Mouse (Mus musculus): ENCODE measurements at regions not wholly inside any gene's neighbourhood (a gene's known extent, or its start where the extent isn't known, plus 50 kb on each side); places are given as distances from the start of the nearest gene placed in this dataset.
"Not testable (repeated sequence)": the region's sequence is repeated elsewhere in the genome, so short reads cannot be mapped to it uniquely, and the experiment has no call there.

DNA sequence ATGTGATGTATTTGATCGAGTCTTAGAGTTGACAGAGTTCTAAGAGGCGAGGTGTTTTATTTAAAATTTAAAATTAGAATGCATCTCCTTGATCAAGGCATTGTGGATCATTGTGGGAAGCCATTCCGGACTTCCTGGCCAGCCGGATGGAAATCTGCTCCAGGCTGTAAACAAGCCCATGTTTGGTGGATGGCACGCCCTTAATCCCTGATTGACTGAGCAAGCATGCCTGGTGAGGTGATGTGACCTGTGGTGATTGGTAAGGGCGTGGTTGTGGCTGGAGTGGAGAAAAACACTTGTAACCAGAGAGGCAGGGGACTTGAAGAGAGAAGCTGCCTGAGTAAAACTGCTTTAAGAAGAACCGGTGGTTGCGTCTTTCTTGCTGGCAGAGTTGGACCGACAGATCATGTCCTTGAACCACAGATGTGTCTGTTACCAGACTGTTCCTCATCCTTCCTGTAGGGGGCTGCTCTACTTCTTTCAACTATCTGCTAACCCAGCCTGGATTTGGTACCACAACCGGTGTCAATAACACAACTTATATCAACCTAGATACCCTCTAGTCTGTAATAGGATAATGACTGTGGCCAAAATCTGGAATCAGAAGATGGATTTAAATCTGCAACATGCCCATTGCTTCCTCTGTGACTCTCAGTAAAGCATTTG lies 164.4 kb downstream of the Ifng start:
- DNase-seq: no peak

DNA sequence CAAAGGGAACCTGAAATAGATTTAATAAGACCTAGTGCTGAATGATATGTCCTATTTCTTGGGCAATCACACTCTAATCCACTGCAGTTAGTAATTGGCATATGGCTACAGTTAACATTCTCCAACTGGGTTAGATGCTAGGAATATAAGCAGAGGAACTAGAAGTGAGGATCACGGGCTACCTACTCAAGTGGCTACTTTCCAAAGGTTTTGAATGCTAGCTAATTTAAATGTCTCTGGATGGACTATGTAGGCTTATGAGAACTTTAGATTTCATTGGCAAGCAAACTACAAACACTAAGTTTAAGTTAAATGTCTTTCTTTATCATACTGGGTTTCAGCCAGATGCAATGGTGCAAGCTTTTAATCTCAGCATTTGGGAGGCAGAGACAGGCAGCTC lies 166.6 kb downstream of the Ifng start:
- no peak for DNase-seq

GRCm38 (mm10) chr10:118608376-118609145 lies 167.7 kb downstream of the Ifng start:
- DNase-seq: no peak

DNA sequence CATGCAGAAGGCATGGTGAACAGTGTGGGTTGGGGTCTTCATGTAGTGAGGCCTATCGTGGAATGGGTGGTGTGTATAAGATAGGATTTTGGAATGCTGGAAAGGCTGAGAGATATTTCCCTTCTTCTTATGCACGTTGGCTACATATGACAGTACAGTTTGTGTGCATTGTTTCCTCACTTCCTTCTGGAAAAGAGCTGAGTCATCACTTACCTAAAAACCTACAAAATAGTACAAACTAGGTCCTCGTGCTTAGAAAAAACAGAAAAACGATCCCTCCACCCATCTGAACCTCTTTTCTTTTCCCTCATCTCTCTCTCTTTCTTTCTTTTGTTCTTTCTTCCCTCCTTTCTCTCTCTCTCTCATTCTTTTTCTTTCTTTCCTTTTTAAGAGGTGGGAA lies 168.3 kb downstream of the Ifng start:
- DNase-seq: no peak

- no peak for DNase-seq
These were observed 170.1 kb downstream of the Ifng start for GRCm38 (mm10) chr10:118610868-118611461.

GRCm38 (mm10) chr10:118612091-118612490 lies 171.2 kb downstream of the Ifng start:
- no peak for DNase-seq

DNA sequence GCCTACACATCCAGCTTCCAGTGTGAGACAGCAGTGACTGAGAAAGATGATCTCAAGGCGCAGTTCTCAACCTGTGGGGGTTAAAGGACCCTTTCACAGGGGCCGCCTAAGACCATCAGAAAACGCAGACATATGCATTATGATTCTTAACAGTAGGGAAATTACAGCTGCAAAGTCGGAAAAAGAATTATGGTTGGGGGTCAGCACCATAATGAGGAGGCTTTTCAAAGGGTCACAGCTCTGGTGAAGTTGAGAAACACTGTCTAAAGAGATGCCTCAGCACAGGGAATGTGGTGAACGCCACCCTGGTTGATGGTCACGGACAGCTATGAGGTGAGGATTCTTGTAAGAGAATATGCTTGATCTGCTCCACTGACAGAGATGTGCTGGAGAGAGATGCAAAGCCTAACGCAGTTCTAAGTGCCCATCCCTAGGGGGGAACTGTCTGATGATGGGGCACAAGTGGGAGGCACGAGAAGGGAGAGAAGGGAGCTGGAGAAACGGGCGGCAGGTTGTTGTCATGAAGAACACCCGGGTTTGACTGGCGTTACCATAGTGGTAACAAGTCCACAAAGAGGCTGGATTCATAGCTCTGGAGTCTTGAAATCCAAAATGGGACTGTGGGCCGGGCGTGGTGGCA lies 172.3 kb downstream of the Ifng start:
- no peak for DNase-seq

DNA sequence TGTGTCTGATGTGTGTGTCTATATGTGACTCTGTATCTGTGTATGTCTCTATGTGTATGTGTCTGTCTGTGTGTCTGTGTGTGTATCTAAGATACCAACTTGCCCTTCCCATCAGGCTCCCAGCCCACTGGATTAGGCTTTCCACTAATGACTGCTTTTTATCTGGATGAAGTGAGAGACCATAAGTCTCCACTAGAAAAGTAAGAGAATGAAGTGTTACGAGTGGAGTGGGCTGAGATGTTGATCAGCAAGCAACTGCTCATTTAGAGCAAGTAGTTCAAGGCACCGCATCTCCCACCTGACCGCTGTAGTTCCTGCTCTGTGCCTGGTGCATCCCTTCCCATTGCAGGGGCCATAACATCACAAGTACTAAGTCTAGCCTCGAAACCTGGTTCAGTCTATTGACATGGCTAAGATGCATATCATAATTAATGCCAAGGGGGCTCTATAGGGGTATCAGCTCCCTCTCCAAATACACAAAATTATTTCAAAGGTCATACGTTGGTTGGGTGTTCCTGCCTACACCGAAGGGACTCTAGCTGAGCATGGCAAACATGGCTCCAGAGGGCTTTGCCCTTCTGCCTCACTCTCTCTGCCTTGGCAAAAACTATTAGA lies 173.5 kb downstream of the Ifng start:
- DNase-seq: no peak

DNA sequence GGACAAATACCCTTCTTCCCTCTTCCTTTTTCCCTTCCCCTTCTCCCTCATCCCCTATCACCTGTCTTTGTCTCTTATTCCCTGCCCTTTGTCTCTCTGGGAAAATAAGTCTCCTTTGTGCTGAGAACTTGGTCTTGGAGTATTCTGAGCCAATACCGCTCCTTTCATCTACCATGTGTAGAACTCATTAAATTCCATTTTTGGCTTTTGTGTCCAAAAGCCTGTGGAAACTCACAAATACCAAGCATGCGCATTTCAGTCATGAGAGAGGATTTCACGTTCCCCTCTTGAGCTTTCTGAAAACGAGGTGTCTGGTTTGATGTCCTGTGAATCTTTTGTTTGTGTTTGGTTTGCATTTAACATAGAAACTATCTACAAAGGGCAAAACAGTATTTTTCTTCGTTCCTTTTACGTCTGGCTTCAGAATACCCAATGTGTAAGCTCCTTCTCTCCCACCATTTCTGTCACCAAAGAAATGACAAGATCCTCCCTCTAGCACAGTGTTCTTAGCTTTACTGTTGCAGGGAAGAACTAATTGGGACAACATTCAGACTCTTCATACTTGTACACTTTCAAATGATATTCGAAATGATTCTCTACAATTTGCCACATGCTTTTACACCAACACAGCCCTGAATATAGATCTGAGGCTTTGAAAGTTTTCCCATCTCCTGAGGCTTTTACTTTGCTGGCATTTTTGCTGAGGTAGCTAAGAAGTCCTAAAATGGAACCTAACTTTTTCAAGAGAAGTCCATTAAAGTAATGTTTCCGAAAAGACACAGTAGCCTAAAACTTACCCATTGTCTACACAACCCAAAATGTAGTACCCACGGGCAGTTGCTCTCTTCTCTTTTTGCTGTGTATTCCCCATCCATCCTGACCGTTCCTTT lies 174.5 kb downstream of the Ifng start:
- DNase-seq: no peak

DNA sequence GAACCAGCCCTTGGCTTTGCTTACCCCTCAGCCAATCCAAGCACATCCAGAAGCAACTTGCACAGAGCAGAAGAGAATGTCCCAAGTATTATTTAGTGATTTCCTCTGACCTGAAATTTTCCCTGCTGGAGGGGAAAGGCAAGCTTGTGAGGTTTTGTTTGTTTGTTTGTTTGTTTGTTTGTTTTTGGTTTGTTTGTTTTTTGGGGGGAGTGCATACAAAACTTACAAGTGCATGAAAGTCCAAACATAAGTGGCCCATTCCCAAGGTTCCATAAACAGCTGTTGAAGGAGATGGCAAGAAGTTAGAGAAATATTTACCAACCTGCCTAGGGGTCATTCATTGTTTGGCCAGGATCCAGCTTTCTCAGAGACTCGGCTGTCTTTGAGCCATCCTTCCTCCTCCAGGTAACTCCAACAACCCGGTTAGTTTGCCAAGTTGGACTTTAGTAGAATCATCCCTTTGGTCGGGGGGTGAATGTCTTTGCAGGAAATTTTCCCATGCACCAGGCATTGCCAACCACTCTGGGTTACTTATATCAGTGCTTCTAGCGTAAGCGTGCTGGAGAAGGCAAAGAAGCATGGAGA lies 175.3 kb downstream of the Ifng start:
- DNase-seq: peak; percentile 29 to 48

DNA sequence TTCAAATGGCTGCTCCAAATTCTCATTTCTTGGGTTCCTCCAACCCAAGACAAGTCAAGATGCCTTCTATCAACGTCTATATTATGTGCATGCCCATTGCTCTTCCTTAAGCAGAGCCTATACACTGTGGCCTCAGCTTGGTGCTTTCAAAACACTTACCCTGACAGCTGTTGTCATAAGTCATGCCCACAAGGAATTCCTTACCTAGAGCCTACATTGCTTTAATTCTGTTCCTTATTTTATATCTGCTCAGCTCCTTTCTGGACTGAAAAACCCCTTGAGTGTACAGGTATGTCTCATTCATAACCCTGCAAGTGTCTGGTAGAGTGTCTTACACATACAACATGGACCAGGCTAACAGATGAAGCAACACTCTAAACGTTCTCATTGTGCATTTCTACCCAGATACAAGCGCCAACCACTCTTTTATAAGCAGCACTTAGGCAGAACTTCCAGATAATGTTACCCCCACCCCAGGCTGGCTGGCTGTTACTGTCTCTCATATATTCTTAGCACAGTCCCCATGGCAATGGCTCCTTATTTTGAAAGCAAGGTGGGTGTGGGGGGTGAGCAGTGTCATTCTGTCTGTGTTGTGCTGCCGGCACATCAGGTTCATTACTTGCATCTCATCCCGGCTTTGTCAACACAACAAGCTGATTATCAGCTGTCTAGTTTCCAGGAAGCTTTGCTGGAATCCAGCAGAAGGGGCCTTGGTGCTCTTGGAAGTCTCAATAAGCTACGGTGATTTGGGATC lies 176.6 kb downstream of the Ifng start:
- DNase-seq: no peak

GRCm38 (mm10) chr10:118618251-118618650 lies 177.4 kb downstream of the Ifng start:
- not testable (repeated sequence) for DNase-seq

DNA sequence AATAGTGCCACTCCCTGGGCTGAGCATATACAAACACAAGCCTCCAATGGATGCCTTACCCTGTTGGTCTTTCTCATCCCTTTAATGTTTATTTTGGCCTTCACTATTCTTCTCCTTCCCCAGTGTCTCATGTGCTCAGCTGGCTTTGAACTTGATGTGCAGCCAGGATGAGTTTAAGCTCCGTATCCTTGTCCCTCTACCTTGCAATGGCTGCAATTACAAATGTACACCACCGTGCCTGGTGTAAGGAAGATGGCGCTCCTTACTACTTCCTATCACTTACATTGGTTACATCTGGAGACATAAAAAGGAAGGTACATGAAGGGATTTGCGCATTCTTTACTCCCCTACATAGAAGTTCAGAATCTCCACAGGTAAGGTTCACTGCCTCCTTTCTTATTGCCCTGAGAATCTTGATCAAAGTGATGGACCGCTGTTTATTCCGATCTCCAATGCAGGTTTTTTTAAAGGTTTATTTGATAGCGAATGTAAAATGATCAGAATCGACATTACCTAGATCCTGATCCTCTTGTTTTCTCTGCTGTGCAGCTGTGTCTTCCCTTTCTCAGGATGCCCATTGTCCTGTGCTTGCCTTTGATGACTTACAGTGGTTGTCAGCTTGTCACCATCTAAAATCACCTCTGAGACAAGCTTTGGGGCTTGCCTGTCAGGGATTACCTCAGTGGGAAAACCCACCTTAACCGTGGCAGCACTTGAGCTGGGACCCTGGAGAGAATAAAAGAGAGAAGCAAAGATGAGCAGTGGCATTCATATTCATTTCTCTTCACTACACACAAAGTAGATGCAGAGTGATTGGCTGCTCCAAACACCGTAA lies 178.1 kb downstream of the Ifng start:
- no peak for DNase-seq

GRCm38 (mm10) chr10:118619601-118620000 lies 178.8 kb downstream of the Ifng start:
- DNase-seq: no peak

DNA sequence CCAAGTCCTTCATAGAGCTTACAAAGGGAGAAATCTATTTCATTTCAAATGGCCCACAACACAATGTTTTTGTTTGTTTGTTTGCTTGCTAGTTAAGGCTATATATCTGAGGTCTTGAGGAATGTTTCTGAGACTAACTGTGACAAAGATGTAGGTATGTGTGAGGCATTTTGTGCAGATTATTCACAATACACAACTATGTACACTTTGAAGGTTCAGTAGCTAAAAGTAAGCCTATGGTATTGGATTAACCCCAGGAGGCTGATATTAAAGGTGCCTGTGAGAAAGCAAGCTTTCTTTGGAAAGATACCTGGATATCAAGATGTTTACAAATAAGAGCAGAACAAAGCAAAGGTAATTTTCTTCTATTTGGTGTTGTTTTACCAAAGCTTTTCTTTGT lies 179.8 kb downstream of the Ifng start:
- no peak for DNase-seq

DNA sequence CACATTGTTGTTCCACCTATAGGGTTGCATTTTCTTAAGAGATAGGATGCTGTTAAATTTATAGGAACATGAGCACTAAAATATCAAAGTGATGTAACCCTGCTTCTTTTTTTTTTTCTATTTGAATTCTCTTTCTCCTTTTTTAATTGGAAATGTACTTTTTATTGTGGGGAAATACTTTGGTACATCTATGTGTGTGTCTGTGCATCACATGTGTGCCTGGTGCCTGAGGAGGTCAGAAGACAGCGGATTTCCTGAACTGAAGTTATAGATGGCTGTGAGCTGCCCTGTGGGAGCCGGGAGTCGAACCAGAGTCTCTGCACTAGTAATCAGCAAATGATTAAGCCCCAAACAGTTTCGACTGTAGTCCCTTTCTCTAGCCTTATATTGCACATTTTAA lies 180.7 kb downstream of the Ifng start:
- DNase-seq: no peak

DNA sequence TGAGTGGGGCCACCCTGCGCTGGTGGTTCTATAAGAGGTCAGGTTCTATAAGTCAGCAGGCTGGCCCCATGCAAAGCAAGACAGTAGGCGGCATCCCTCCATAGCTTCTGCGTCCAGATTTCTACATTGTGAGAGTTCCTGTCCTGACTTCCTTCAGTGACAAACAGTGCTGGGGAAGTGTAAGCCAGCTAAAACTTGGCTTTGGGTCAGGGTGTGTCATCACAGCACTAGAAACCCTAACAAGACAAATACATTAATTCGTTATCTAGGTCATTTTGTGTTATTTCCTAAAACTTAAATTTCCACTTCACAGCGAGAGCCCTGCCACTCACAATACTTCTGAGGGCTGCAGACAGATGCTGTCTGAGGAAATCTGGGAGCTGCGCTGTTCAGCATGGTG lies 181.3 kb downstream of the Ifng start:
- DNase-seq: no peak

GRCm38 (mm10) chr10:118622916-118623315 lies 182.1 kb downstream of the Ifng start:
- no peak for DNase-seq

DNA sequence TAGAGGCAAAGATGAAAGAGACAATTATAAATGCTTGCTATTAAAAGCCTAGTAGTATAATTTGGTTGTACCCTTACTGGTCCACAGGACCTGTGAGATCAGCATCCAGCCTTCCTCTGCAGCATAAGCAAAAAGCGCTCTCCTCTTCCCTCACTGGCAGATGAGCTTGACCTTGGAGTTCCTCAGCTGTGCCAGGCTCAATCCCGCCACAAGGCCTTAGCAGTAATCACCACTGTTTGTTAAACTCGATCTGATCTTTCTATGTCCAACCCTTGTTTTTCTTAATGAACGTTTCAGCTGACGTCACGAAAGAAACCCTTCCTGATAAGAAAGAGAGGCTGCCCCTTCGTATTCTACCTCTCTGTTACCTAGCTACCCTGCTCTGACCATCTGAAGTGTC lies 183.5 kb downstream of the Ifng start:
- no peak for DNase-seq

DNA sequence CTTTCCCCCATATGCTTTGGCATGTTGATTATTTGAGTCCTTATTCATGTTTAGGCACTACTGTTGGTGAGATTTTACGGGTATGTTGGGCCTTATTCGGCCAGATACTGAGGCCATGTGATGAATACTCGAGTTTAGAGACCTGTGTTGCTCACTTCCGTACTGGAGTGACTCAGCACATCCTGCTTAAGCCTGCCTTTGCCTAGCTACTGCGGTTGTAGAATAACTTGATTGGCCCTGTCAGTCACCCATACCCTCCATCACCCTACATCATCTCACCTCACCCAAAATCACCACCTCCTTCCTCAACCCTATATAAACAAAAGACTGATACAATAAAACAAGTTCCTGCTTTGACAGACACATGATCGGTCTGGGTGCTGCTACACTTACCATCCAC lies 187.2 kb downstream of the Ifng start:
- no peak for DNase-seq

All from kidney, postnatal 25 days (tissue).